Mouse (Mus musculus) spleen, adult 2 months (tissue): ENCODE results near the gene Gm9887.

Experiments
- CTCF ChIP-seq: fragments of 200-500 bp; IDR thresholded peaks from 2 replicates; pipeline ENCODE4 v1.5.1; 2011; ENCODE audit warnings: mild to moderate bottlenecking, inconsistent platforms; ENCODE audit not compliant: insufficient read depth, insufficient read length, insufficient replicate concordance; ENCODE audit errors: extremely low read depth
- POLR2A ChIP-seq: fragments of 200-500 bp; IDR thresholded peaks from 2 replicates; pipeline ENCODE4 v1.6.1; 2011; ENCODE audit warnings: low read depth, low read length, inconsistent platforms

DNA sequence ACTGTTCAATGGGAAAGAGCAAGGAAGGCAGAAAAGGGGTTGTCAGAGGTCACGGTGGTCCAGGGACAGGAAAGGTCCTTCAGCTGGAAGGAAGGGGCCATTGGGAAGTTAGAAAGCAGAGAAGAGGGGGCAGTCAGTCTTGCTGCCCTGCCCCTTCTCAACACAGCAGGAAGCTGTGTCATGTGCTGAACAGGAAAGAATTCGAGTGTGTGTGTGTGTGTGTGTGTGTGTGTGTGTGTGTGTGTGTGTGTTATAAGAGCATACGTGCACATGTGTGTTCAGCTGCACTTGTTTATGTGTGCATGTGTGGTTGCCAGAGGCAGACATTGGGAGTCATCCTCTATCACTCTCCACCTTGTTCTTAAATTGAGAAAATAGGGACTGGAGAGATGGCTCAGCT, 48.5 kb upstream of the Gm9887 start:
- TF ChIP-seq CTCF = no peak
- TF ChIP-seq POLR2A = no peak
